In genomic region chr13:58668664-58669063, GRCm38 (mm10) we compare ENCODE assay signal across 9 mouse cellular contexts. TPM values are rescaled to one million over a fixed set of nuclear protein-coding genes. Genes with fewer than 3 reads are reported as not detected.
DNase-seq lines count a peak whose midpoint lies in the region; ATAC-seq lines count a peak whose summit lies in the region.
"Had no signal": no experiment of that assay in that cellular context is flagged by ENCODE, and none has a peak within 500 bp of the region (broad histone marks: within the 10 kb centered on the region; RNA-seq: fewer than 3 reads in every experiment).

No protein-coding gene starts in this region.

- no peaks in the 10 kb centered on the region for H3K27me3 ChIP-seq in heart, embryonic 14.5 days (ENCODE audit: control insufficient read depth, insufficient read depth, low read length)
- H3K27me3 ChIP-seq in hindbrain, embryonic 11.5 days (ENCODE audit: control insufficient read depth, insufficient read depth, low read length) = no peaks in the 10 kb centered on the region
- no peaks in the 10 kb centered on the region for H3K27me3 ChIP-seq in midbrain, embryonic 12.5 days

- H3K9ac ChIP-seq in heart, embryonic 14.5 days (ENCODE audit: low read length) = no peak overlapping the region
- H3K9ac ChIP-seq in hindbrain, embryonic 11.5 days (ENCODE audit: low read depth, low read length) = no peak overlapping the region
- H3K9ac ChIP-seq in midbrain, embryonic 12.5 days (replicated peaks) = no peak overlapping the region

- H3K4me1 ChIP-seq in heart, embryonic 14.5 days (ENCODE audit: control insufficient read depth in 2 of 2, insufficient read depth in 2 of 2, low read length in 2 of 2) = no peaks in the 10 kb centered on the region; a peak in 1 of 4 replicates
- H3K4me1 ChIP-seq in hindbrain, embryonic 11.5 days (replicated peaks; ENCODE audit: control insufficient read depth, insufficient read depth, low read length) = 0 out of 2 replicates have a peak, but pooled peaks cover 4% of the 10 kb centered on the region
- no peaks in the 10 kb centered on the region for H3K4me1 ChIP-seq in midbrain, embryonic 12.5 days

- no peak for DNase-seq in heart, postnatal 14 days
- DNase-seq in embryo, embryonic 10.5 days (ENCODE audit: low spot score) = peak; percentile 15
- no peak for DNase-seq in hindbrain, embryonic 11.5 days (ENCODE audit: low spot score)
- no peak for DNase-seq in gastrocnemius, postnatal 36 days
- DNase-seq in layer of hippocampus, adult 9-10 months (ENCODE audit: low spot score) = no peak
- DNase-seq in spleen, adult 18-20 months = no peak
- DNase-seq: cerebellum, postnatal 10 days had no signal

- no peaks in the 10 kb centered on the region for H3K36me3 ChIP-seq in heart, embryonic 14.5 days (ENCODE audit: control insufficient read depth, insufficient read depth, low read length)
- H3K36me3 ChIP-seq in hindbrain, embryonic 11.5 days (ENCODE audit: control insufficient read depth, insufficient read depth, low read length) = no peaks in the 10 kb centered on the region
- no peaks in the 10 kb centered on the region for H3K36me3 ChIP-seq in midbrain, embryonic 12.5 days

- peak overlapping the region; percentile 44 for H3K4me2 ChIP-seq in heart, embryonic 14.5 days (ENCODE audit: low read length)
- peak overlapping the region; percentile 9 for H3K4me2 ChIP-seq in hindbrain, embryonic 11.5 days (replicated peaks; ENCODE audit: low read depth, low read length)
- H3K4me2 ChIP-seq in midbrain, embryonic 12.5 days (replicated peaks) = peak overlapping the region; percentile 25; the same call in 1 of the 2 replicates

- no peak for ATAC-seq in heart, embryonic 14.5 days (ENCODE audit: insufficient number of reproducible peaks, insufficient read depth, low FRiP score, low read depth)
- ATAC-seq in hindbrain, embryonic 11.5 days (ENCODE audit: low FRiP score) = no peak
- ATAC-seq in midbrain, embryonic 12.5 days (ENCODE audit: low FRiP score, low read depth) = no peak

- 40% methylated on average over 21 of the region's 21 CpGs for WGBS in heart, embryonic 14.5 days
- 53% methylated on average over 21 of the region's 21 CpGs for WGBS in hindbrain, embryonic 11.5 days
- 64% methylated on average over 21 of the region's 21 CpGs for WGBS in midbrain, embryonic 12.5 days

- H3K27ac ChIP-seq in heart, embryonic 14.5 days (replicated peaks in 1 of 2; ENCODE audit: control insufficient read depth in 1 of 2, insufficient read depth in 1 of 2, low read depth in 2 of 2, low read length in 2 of 2) = no peak overlapping the region
- no peak overlapping the region for H3K27ac ChIP-seq in hindbrain, embryonic 11.5 days (ENCODE audit: low read depth, low read length)
- H3K27ac ChIP-seq in midbrain, embryonic 12.5 days (replicated peaks) = no peak overlapping the region

- no peaks in the 10 kb centered on the region for H3K9me3 ChIP-seq in heart, embryonic 14.5 days (ENCODE audit: control insufficient read depth, low read length)
- H3K9me3 ChIP-seq in hindbrain, embryonic 11.5 days (ENCODE audit: control insufficient read depth, low read length) = no peaks in the 10 kb centered on the region
- H3K9me3 ChIP-seq in midbrain, embryonic 12.5 days = no peaks in the 10 kb centered on the region

- intact Hi-C loops in heart, postnatal 14 days (cut with DNase I) = no loop called here
- intact Hi-C loops in gastrocnemius, postnatal 36 days (cut with DNase I) = no loop called here

- no peak overlapping the region for H3K4me3 ChIP-seq in heart, embryonic 14.5 days (ENCODE audit: control insufficient read depth in 1 of 2, insufficient read depth in 1 of 2, low read depth in 1 of 2, low read length in 2 of 2)
- no peak overlapping the region for H3K4me3 ChIP-seq in hindbrain, embryonic 11.5 days (ENCODE audit: low read depth, low read length)
- no peak overlapping the region for H3K4me3 ChIP-seq in midbrain, embryonic 12.5 days

RNA-seq across cellular contexts. Expression of gene Slc28a3, which starts 58.0 kb away (rescaled TPM):
- not detected in 2 replicates for polyA plus RNA-seq in heart, embryonic 14.5 days (2014; fragmentation: Nextera tagmentation; extraction: Ambion mirVana)
- total RNA-seq in heart, postnatal 14 days (2021) = not detected
- 0.08 TPM in 1 of 2 replicates, not detected in the other for polyA plus RNA-seq in hindbrain, embryonic 11.5 days (2014; fragmentation: Nextera tagmentation; extraction: Ambion mirVana)
- not detected in 2 replicates for polyA plus RNA-seq in midbrain, embryonic 12.5 days (2016; fragmentation: Nextera tagmentation; extraction: Ambion mirVana)
- not detected for total RNA-seq in gastrocnemius, postnatal 36 days (2021)
